Mouse (Mus musculus): ENCODE data around the gene Purb.

GRCm38 (mm10) chr11:6480681-6481405, 5.1 kb upstream of the Purb start:
- TF ChIP-seq ZC3H11A (IDR thresholded peaks at IDR 0.05; ENCODE audit: borderline replicate concordance, low read depth, low read length) = no peak
- no peak for TF ChIP-seq CHD2 (IDR thresholded peaks at IDR 0.05; ENCODE audit: low read depth, low read length)
- TF ChIP-seq MAFK (IDR thresholded peaks at IDR 0.05; ENCODE audit: insufficient read depth, low read depth, low read length) = no peak
